Mouse (Mus musculus): ENCODE data around the gene Med13l.

Gene Med13l

GRCm38 (mm10) chr5:118560385-118561085, at the start of gene Med13l:
Med13l (plus strand) TSS chr5:118560679.
- peak; percentile 65 to 67 for DNase-seq (ENCODE audit: low spot score in 2 of 2)

- DNase-seq (ENCODE audit: low spot score in 2 of 2) = no peak
Observed at GRCm38 (mm10) chr5:118510969-118511368, 49.5 kb upstream of the Med13l start.

GRCm38 (mm10) chr5:118513005-118513404, 47.5 kb upstream of the Med13l start:
- DNase-seq (ENCODE audit: low spot score in 2 of 2) = no peak

GRCm38 (mm10) chr5:118513629-118514526, 46.6 kb upstream of the Med13l start:
- peak; percentile 42 to 67 for DNase-seq (ENCODE audit: low spot score in 2 of 2)

GRCm38 (mm10) chr5:118514527-118514831, 46.0 kb upstream of the Med13l start:
- no peak for DNase-seq (ENCODE audit: low spot score in 2 of 2)

- DNase-seq (ENCODE audit: low spot score in 2 of 2) = no peak
Observed at GRCm38 (mm10) chr5:118514842-118515241, 45.6 kb upstream of the Med13l start.

- DNase-seq (ENCODE audit: low spot score in 2 of 2) = no peak
Observed at GRCm38 (mm10) chr5:118515280-118515721, 45.2 kb upstream of the Med13l start.

GRCm38 (mm10) chr5:118516066-118516465, 44.4 kb upstream of the Med13l start:
- DNase-seq (ENCODE audit: low spot score in 2 of 2) = no peak

GRCm38 (mm10) chr5:118516470-118516869, 44.0 kb upstream of the Med13l start:
- DNase-seq (ENCODE audit: low spot score in 2 of 2) = no peak

- no peak for DNase-seq (ENCODE audit: low spot score in 2 of 2)
Observed at GRCm38 (mm10) chr5:118520457-118520856, 40.0 kb upstream of the Med13l start.

- DNase-seq (ENCODE audit: low spot score in 2 of 2) = no peak
Observed at GRCm38 (mm10) chr5:118524400-118524799, 36.1 kb upstream of the Med13l start.

- DNase-seq (ENCODE audit: low spot score in 2 of 2) = no peak
Observed at GRCm38 (mm10) chr5:118525634-118526033, 34.8 kb upstream of the Med13l start.

GRCm38 (mm10) chr5:118526504-118526903, 34.0 kb upstream of the Med13l start:
- no peak for DNase-seq (ENCODE audit: low spot score in 2 of 2)

GRCm38 (mm10) chr5:118529241-118529640, 31.2 kb upstream of the Med13l start:
- no peak for DNase-seq (ENCODE audit: low spot score in 2 of 2)

- no peak for DNase-seq (ENCODE audit: low spot score in 2 of 2)
Observed at GRCm38 (mm10) chr5:118532125-118532524, 28.4 kb upstream of the Med13l start.

- no peak for DNase-seq (ENCODE audit: low spot score in 2 of 2)
Observed at GRCm38 (mm10) chr5:118532659-118533058, 27.8 kb upstream of the Med13l start.

- DNase-seq (ENCODE audit: low spot score in 2 of 2) = no peak
Observed at GRCm38 (mm10) chr5:118534407-118534921, 26.0 kb upstream of the Med13l start.

- no peak for DNase-seq (ENCODE audit: low spot score in 2 of 2)
Observed at GRCm38 (mm10) chr5:118535130-118535529, 25.3 kb upstream of the Med13l start.

GRCm38 (mm10) chr5:118538487-118538886, 22.0 kb upstream of the Med13l start:
- DNase-seq (ENCODE audit: low spot score in 2 of 2) = no peak

GRCm38 (mm10) chr5:118543816-118544215, 16.7 kb upstream of the Med13l start:
- DNase-seq (ENCODE audit: low spot score in 2 of 2) = no peak

GRCm38 (mm10) chr5:118550493-118550892, 10.0 kb upstream of the Med13l start:
- no peak for DNase-seq (ENCODE audit: low spot score in 2 of 2)

GRCm38 (mm10) chr5:118553290-118553689, 7.2 kb upstream of the Med13l start:
- no peak for DNase-seq (ENCODE audit: low spot score in 2 of 2)

GRCm38 (mm10) chr5:118555305-118555704, 5.2 kb upstream of the Med13l start:
- DNase-seq (ENCODE audit: low spot score in 2 of 2) = no peak

Data from urinary bladder, adult 18-20 months (tissue).